Mouse (Mus musculus): ENCODE data around the gene Tff3. TPM values are rescaled to one million over a fixed set of nuclear protein-coding genes. Genes with fewer than 3 reads are reported as not detected.

Gene Tff3
- 1.1 and 1.4 TPM in 2 replicates for polyA plus RNA-seq (2016; fragmentation: Nextera tagmentation; extraction: Ambion mirVana)

DNA sequence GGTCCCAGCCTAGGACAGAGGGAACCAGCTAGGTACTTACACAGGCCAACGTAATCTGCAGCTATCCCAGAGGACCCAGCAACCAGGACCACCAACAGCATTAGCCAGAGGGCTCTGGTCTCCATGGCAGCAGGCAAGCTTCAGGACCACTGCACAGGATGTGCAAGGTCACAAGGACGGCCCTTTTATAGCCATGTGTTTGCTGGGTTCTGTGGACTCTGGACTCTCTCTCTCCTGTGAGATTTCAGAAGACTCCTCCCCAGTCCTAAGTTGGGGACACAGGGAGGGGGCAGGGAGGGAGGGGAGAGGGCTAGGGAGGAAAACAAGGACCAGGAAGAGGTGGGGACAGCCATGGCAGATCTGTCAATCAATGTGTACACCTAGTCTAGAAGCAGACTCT, at the start of gene Tff3:
Gene Tff3 (minus strand): TSS at position 195 of the 400 bp plus-strand sequence.
- H3K9me3 ChIP-seq = no peaks in the 10 kb centered on the region
- WGBS = 23% methylated on average over 2 of the region's 2 CpGs
- H3K4me1 ChIP-seq = peaks cover 17% of the 10 kb centered on the region; the same call in 1 of the 2 replicates
- no peak within 1 kb of the TSS for H3K9ac ChIP-seq (replicated peaks)
- H3K4me2 ChIP-seq (replicated peaks) = no peak within 1 kb of the TSS
- no peaks in the 10 kb centered on the region for H3K27me3 ChIP-seq
- no peak within 1 kb of the TSS for H3K27ac ChIP-seq (replicated peaks)
- H3K36me3 ChIP-seq = no peaks in the 10 kb centered on the region
- ATAC-seq (ENCODE audit: low FRiP score, low read depth) = no peak
- H3K4me3 ChIP-seq = no peak within 1 kb of the TSS

DNA sequence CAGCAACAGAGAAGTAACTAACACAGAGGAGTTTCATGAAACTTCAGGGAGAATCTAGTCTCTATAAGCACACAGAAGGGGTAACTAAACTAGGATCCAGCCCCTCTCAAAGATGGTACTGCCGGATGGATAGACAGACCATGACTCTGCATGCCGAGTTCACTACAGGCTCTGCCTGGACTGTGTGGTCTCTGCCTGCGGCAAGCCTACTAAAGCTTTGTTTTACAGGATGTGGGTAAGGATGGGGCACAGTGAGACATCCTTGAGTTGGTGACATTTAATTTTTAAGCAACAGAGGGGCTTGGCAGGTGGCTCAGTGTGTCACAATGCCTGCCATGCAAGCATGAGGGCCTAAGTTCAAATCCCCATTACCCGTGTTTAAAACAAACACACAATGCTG, 46.9 kb upstream of the Tff3 start:
- no peaks in the 10 kb centered on the region for H3K4me1 ChIP-seq
- no peak overlapping the region for H3K9ac ChIP-seq (replicated peaks)
- H3K9me3 ChIP-seq = no peaks in the 10 kb centered on the region
- H3K4me2 ChIP-seq (replicated peaks) = no peak overlapping the region
- H3K4me3 ChIP-seq = no peak overlapping the region
- H3K36me3 ChIP-seq = no peaks in the 10 kb centered on the region
- no peak overlapping the region for H3K27ac ChIP-seq (replicated peaks)
- no peaks in the 10 kb centered on the region for H3K27me3 ChIP-seq
- 94% methylated on average over 4 of the region's 4 CpGs for WGBS
- no peak for ATAC-seq (ENCODE audit: low FRiP score, low read depth)

DNA sequence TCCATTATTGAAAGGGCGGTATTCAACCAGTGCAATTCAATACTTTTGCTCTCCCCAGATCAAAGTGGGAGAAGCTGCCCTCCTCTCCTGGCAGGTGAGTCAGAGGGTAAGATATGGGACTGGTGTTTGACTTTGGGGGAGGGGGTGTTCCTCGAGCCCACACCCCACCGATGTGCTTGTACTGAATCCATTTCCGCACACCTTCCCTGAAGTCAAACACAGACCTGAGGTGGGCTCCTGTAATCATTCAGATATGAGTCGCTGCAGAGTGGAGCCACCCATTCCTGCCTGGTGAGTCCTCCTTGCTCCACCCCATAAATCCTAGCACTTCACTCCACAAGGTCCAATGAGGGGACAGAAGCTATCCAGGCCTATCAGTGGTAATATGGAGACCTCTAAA, 40.4 kb upstream of the Tff3 start:
- no peaks in the 10 kb centered on the region for H3K4me1 ChIP-seq
- no peak overlapping the region for H3K27ac ChIP-seq (replicated peaks)
- H3K4me2 ChIP-seq (replicated peaks) = no peak overlapping the region
- H3K27me3 ChIP-seq = no peaks in the 10 kb centered on the region
- no peaks in the 10 kb centered on the region for H3K9me3 ChIP-seq
- 93% methylated on average over 5 of the region's 5 CpGs for WGBS
- no peak overlapping the region for H3K4me3 ChIP-seq
- ATAC-seq (ENCODE audit: low FRiP score, low read depth) = no peak
- H3K9ac ChIP-seq (replicated peaks) = no peak overlapping the region
- H3K36me3 ChIP-seq = no peaks in the 10 kb centered on the region

DNA sequence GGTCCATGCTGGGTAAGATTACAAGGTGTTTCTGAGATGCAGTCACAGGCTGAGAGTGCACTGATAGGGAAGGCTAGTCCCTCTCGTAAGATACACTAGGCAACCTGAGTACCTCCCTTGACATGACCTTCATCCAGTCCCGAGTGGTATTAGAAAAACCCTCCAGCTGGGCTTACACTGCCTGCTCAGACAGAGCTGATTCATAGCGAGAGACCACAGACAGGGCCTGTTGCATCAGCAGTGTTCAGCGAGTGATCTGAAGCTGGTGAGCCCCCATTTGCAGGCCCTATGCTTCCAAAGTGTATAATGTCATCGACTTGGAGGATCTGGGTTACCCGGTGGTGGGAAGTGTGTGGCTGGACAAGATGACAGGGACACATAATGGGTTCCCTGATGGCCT, 35.7 kb upstream of the Tff3 start, which contains the start of gene Tff1:
Gene Tff1 (minus strand): TSS at position 151 of the 400 bp plus-strand sequence.
- no peaks in the 10 kb centered on the region for H3K36me3 ChIP-seq
- no peaks in the 10 kb centered on the region for H3K27me3 ChIP-seq
- H3K9ac ChIP-seq (replicated peaks) = no peak within 1 kb of the TSS
- H3K4me1 ChIP-seq = no peaks in the 10 kb centered on the region
- no peak for ATAC-seq (ENCODE audit: low FRiP score, low read depth)
- no peak within 1 kb of the TSS for H3K4me2 ChIP-seq (replicated peaks)
- no peak within 1 kb of the TSS for H3K27ac ChIP-seq (replicated peaks)
- WGBS = 95% methylated on average over 6 of the region's 6 CpGs
- no peaks in the 10 kb centered on the region for H3K9me3 ChIP-seq
- no peak within 1 kb of the TSS for H3K4me3 ChIP-seq

DNA sequence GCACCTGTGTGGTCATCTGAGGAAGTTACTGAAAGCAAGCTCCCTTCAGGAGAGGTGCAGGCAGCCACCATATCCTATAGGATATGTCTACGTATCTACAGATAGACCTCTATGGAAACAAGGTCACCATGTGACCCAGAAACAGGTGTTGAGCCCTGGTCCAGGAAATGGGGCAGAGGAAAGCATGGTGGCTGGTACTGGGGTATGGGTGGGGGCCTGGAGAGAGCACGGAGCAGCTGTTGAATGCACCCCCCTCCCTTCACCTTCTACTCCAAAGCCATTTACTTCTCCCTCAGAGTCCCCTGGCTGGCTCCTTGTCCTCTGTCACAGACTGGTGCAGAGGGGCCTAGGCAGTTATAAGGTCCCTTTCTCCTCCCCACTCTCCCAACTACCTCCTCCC, 34.4 kb upstream of the Tff3 start:
- H3K36me3 ChIP-seq = no peaks in the 10 kb centered on the region
- H3K9ac ChIP-seq (replicated peaks) = no peak overlapping the region
- no peaks in the 10 kb centered on the region for H3K9me3 ChIP-seq
- WGBS = 93% methylated on average over 2 of the region's 2 CpGs
- no peak overlapping the region for H3K4me3 ChIP-seq
- no peaks in the 10 kb centered on the region for H3K27me3 ChIP-seq
- ATAC-seq (ENCODE audit: low FRiP score, low read depth) = no peak
- no peak overlapping the region for H3K4me2 ChIP-seq (replicated peaks)
- H3K27ac ChIP-seq (replicated peaks) = no peak overlapping the region
- no peaks in the 10 kb centered on the region for H3K4me1 ChIP-seq

DNA sequence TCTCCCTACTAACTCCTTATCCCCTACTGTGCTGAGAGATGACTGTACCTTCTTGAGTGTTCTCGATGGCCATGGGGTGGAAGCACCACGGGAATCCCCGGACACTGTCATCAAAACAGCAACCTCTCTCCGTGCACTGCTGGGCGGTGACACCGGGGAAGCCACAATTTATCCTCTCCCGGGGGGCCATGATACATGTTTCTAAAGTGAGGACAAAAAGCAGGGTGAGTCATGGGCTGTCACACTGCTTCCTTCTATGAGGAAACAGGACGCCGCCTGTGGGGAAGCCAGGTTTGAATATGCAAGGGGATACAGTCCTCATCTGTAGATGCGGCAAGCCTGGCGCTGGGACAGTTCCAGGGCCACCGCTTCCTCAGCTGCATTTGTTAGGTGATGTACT, 33.2 kb upstream of the Tff3 start:
- ATAC-seq (ENCODE audit: low FRiP score, low read depth) = no peak
- Histone ChIP-seq H3K4me3 (no peak overlapping the region), H3K27ac (replicated peaks) (no peak overlapping the region), H3K9me3 (no peaks in the 10 kb centered on the region), H3K9ac (replicated peaks) (no peak overlapping the region), H3K4me2 (replicated peaks) (no peak overlapping the region), H3K27me3 (no peaks in the 10 kb centered on the region), H3K36me3 (no peaks in the 10 kb centered on the region), H3K4me1 (no peaks in the 10 kb centered on the region)
- WGBS = 90% methylated on average over 12 of the region's 12 CpGs

DNA sequence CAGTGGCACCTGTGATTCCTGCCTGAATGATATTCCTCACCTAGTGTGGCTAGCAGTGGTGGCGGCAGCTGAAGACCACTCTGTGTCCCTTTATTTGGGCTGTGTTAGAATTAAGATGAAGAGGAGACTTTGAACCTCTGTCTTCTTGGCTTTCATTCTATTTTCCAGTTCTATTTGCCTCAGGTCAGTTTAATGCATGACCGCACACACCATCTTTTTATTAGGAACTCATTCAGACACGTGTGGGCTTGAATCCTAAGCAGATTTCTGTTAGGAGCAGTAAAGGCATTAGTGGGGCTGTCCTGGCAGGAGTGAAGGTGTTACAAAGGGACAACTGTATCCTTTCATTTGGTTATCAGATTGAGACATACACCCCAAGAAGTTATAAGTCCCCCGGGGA, 30.8 kb upstream of the Tff3 start:
- Histone ChIP-seq H3K9me3 (no peaks in the 10 kb centered on the region), H3K4me1 (no peaks in the 10 kb centered on the region), H3K4me2 (replicated peaks) (no peak overlapping the region), H3K9ac (replicated peaks) (no peak overlapping the region), H3K27ac (replicated peaks) (no peak overlapping the region), H3K4me3 (no peak overlapping the region), H3K36me3 (no peaks in the 10 kb centered on the region), H3K27me3 (no peaks in the 10 kb centered on the region)
- WGBS = 70% methylated on average over 4 of the region's 4 CpGs
- ATAC-seq (ENCODE audit: low FRiP score, low read depth) = no peak

DNA sequence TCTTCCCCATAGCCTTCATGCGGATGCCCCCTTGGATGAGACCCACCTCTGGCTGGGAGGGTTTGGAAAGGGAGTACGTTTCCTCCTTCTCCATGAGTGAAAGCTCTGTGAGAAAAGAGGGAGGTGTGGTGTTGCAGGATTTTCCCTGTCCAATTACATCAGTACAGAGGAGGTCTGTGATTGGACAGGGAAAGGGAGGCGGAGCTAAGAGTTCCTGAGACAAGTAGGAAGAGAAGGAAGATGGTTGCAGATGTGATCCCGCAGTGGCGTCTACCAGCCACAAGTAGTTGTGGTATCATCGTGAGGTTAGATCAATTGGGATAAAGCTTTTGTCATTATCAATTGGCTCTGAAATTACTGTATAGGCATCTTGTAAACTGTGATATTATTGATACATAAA, 28.5 kb upstream of the Tff3 start:
- no peaks in the 10 kb centered on the region for H3K36me3 ChIP-seq
- H3K9ac ChIP-seq (replicated peaks) = no peak overlapping the region
- no peak for ATAC-seq (ENCODE audit: low FRiP score, low read depth)
- WGBS = 79% methylated on average over 6 of the region's 6 CpGs
- no peak overlapping the region for H3K4me3 ChIP-seq
- no peak overlapping the region for H3K4me2 ChIP-seq (replicated peaks)
- H3K27ac ChIP-seq (replicated peaks) = no peak overlapping the region
- no peaks in the 10 kb centered on the region for H3K9me3 ChIP-seq
- 0 out of 2 replicates have a peak, but pooled peaks cover 2% of the 10 kb centered on the region for H3K4me1 ChIP-seq
- H3K27me3 ChIP-seq = no peaks in the 10 kb centered on the region

DNA sequence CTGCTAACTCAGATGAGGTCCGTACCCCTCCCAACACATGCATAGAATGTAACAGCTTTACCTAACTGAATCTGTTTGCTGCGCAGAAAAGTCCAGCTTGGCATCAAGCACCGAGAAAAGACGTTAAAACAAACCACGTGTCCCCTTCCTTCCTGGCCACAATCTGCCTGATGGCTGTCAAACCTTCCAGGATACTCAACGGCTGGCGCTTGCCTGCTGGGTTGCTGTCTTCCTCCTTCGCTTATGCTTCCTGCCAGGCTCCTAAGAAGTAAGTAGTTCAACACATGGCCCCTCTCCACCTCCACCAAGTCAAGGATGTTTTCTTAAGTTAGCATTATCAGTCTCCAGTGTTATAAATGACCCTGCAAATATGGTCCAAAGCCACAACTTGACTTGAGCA, 24.3 kb upstream of the Tff3 start:
- Histone ChIP-seq H3K4me2 (replicated peaks) (no peak overlapping the region), H3K36me3 (no peaks in the 10 kb centered on the region)
- WGBS = 82% methylated on average over 8 of the region's 8 CpGs

DNA sequence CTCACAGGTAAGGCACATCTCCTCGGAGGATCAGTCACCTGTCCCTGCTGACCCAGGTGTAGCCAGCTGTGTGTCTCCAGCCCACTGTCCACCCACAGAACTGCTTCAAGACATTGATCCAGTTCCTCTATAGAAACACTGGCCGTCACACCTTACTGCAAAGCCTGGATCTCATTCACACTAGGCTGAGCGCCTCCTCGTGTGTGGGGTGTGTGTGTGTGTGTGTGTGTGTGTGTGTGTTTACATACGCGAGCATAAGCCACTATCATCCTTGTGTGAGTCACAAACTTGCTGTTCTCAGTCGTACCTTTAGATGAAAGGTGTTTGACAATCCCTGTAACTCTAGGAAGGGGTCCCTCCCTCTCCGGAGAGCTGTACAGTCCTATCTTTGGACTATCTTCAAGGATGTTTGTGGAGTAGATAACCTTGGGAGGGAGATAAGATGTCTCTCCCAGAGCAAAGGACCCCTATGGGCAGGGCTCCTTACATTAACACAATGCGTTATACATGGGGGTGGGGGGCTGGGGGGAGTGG, 23.6 kb upstream of the Tff3 start:
- no peaks in the 10 kb centered on the region for H3K27me3 ChIP-seq
- H3K36me3 ChIP-seq = no peaks in the 10 kb centered on the region
- H3K9me3 ChIP-seq = no peaks in the 10 kb centered on the region
- peaks cover 8% of the 10 kb centered on the region; the same call in 1 of the 2 replicates for H3K4me1 ChIP-seq
- H3K27ac ChIP-seq (replicated peaks) = no peak overlapping the region
- 86% methylated on average over 9 of the region's 9 CpGs for WGBS
- ATAC-seq (ENCODE audit: low FRiP score, low read depth) = no peak
- no peak overlapping the region for H3K9ac ChIP-seq (replicated peaks)
- no peak overlapping the region for H3K4me3 ChIP-seq
- no peak overlapping the region for H3K4me2 ChIP-seq (replicated peaks)

More for the DNA sequence above, 24.3 kb upstream of the Tff3 start:
- Histone ChIP-seq H3K9ac (replicated peaks) (no peak overlapping the region), H3K27me3 (no peaks in the 10 kb centered on the region), H3K27ac (replicated peaks) (no peak overlapping the region), H3K9me3 (no peaks in the 10 kb centered on the region), H3K4me1 (peaks cover 8% of the 10 kb centered on the region; the same call in 1 of the 2 replicates), H3K4me3 (no peak overlapping the region)
- no peak for ATAC-seq (ENCODE audit: low FRiP score, low read depth)

DNA sequence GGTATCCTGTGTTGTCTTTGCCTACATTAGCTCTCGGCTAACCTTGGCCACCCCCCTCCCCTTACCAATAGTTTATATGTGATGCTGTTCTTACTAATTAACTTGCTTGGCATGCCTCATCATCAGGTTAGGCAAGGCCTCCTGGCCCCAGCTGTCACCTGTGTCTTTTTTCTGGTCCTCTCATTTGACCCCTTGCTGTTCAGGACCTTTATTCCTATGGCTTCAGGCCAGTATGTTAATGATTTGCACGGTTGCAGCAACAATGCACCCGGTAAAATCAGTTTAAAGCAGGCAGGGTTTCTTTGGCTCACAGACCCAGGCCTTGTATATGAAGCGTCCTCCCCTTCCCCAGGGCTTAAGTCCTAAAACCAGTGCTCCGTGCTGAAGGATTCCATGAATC, 23.1 kb upstream of the Tff3 start:
- Histone ChIP-seq H3K9ac (replicated peaks) (no peak overlapping the region), H3K27ac (replicated peaks) (no peak overlapping the region), H3K36me3 (no peaks in the 10 kb centered on the region), H3K4me2 (replicated peaks) (no peak overlapping the region), H3K4me1 (peaks cover 8% of the 10 kb centered on the region; the same call in 1 of the 2 replicates), H3K4me3 (no peak overlapping the region), H3K27me3 (no peaks in the 10 kb centered on the region), H3K9me3 (no peaks in the 10 kb centered on the region)
- ATAC-seq (ENCODE audit: low FRiP score, low read depth) = no peak
- 50% methylated on average over 5 of the region's 5 CpGs for WGBS

DNA sequence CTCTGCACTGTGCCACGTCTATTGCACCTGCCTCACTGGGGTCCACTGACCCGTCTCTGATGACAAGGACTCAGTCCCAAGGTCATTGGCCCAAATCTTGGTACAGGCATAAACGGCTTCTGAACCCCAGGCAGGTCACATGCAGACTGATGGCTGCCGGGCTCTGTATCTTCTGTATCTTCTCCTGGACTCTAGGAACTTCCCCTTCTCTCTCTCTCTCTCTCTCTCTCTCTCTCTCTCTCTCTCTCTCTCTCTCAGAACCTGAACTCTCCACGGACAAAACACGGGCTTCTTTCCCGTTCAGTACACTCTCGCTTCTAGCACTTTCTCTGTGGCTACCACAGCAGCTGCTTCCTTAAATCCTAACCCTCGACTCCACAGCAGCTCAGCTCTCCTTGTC, 16.6 kb upstream of the Tff3 start:
- H3K4me2 ChIP-seq (replicated peaks) = no peak overlapping the region
- H3K4me3 ChIP-seq = no peak overlapping the region
- H3K27me3 ChIP-seq = no peaks in the 10 kb centered on the region
- no peak for ATAC-seq (ENCODE audit: low FRiP score, low read depth)
- H3K9me3 ChIP-seq = 0 out of 2 replicates have a peak, but pooled peaks cover 2% of the 10 kb centered on the region
- 85% methylated on average over 9 of the region's 9 CpGs for WGBS
- no peak overlapping the region for H3K9ac ChIP-seq (replicated peaks)
- H3K27ac ChIP-seq (replicated peaks) = no peak overlapping the region
- H3K4me1 ChIP-seq = 0 out of 2 replicates have a peak, but pooled peaks cover 3% of the 10 kb centered on the region
- no peaks in the 10 kb centered on the region for H3K36me3 ChIP-seq
